Mouse (Mus musculus): ENCODE measurements at regions not wholly inside any gene's neighbourhood (a gene's known extent, or its start where the extent isn't known, plus 50 kb on each side); places are given as distances from the start of the nearest gene placed in this dataset.

GRCm38 (mm10) chr15:95714408-95714807 lies 58.6 kb upstream of the Dbx2 start:
- DNase-seq = no peak

GRCm38 (mm10) chr15:95715941-95716340 lies 60.2 kb upstream of the Dbx2 start:
- DNase-seq = no peak

- DNase-seq = no peak
Observed at GRCm38 (mm10) chr15:95723699-95724098, 66.9 kb upstream of the Ano6 start.

- peak; percentile 14 for DNase-seq
Observed at GRCm38 (mm10) chr15:95725866-95726265, 64.8 kb upstream of the Ano6 start.

- DNase-seq = no peak
Observed at GRCm38 (mm10) chr15:95726516-95726915, 64.1 kb upstream of the Ano6 start.

GRCm38 (mm10) chr15:95735746-95736145 lies 54.9 kb upstream of the Ano6 start:
- no peak for DNase-seq
